Mouse (Mus musculus) natural killer cell, adult 2 months (primary cell): ENCODE measurements around the gene Socs2.

ENCODE experiments used
- DNase-seq, 2 experiments: peaks; one replicate each; pipeline ENCODE4 v3.0.0; 2022; ENCODE audit warnings: low spot score in 2 of 2

Socs2 gene

DNA sequence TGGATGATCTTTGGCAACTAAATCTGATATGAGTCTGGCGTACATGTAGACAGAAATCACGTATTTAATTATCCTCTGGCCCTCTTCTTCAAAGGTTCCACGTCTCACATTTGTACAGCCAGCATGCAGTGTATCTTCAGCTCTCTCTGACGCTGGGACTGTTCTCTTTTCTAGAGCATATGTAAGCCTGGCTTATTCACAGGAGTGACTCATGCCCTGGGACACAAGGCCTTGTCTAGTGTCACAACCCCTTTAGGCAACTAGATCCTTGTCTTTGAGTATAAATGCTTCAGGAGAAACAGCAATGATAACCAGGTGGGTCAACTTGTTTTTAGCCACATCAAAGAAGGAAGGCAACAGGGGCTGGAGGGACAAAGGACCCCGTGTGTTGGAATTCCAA is 5.7 kb upstream of the Socs2 start:
- no peak for DNase-seq

DNA sequence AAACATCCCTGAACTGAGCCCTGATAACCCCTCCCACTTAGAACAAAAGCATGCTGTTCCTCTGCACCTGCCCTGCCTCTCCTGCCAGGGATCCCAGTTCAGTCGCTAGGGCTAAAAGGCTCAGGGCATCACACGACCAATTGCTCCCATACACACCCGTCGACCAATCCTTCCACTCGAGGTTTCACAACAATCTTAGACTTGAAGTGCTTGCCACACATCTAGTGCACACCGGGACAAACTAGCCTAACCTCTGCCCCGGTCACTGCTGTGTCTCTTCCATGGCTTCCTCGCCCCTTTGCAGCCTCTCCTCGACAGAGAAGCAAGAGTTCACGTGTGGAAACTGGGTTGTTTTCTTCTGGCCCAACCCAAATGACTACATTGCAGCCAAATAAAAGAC is 3.3 kb upstream of the Socs2 start:
- no peak for DNase-seq

DNA sequence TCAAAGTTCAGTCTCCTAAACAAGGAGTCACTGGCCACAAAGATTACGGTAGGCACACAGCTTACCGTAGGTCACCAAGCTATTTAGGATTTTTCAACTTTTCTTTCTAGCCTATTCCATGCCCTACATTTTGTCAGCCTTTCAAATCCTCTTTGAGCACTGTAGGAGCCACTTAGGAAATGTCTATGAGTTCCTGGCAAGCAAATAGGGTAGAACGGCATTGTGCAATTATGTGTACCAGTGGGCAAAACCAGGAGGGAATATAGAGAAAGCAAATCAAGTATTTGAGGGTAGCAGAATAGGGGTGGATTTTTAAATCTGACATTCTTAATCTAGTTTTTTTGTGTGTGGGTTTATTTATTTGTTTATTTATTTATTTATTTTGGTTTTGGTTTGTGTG is 2.7 kb upstream of the Socs2 start:
- DNase-seq, result no peak

DNA sequence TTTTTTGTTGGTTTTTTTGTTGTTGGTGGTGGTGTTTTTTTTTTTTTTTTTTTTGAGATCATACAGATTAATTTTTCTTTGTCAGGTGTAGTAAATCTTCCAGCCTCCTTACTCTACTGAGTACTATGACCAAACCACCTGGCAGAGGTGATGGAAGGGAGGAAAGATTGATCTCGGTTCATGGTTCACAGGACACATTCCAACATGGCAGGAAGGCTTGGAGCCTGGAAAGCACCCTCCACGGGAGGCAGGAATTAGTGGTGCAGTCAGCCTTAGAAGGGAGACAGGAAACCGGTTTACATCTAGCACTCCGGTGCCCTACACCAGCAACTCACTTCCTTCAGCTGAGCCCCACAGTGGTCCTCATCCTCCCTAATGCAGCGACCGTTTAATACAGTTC is 1.7 kb upstream of the Socs2 start:
- no peak for DNase-seq

DNA sequence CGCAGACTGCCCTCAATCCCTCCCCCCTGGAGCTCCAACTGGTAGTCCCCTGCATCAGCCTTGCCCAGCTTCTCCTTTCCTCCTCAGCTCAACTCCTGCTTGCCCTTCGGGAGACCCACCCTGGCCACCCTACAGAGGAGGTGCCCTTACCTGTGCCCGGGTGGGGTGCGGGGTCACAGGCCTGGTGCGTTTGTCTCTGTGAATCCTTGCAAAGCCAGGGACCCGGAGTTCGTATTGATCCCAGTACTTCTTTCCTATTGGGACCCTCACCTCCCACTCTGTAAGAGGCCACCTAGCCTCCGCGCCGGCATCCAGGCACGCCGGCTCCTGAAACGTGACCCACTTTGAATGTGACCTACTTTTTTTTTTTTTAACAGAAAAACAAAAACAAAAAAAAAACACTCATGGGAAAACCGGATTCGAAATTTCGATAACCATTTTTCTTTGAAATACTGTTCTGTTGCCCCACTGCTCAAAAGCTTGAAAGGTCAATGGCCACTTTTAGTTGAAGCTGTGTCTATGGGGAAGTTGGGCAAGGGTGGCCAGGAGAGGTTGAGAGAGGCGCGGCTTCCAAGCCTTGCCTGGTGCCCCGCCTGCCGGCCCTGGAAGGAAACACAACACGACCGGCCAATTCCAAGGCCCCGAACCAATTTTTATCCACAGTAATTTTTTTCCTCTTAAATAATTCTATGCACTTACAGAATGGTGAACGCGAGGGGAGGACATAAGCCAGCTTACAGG is 686 bp upstream of the Socs2 start:
- peak; percentile 26 to 62 for DNase-seq

DNA sequence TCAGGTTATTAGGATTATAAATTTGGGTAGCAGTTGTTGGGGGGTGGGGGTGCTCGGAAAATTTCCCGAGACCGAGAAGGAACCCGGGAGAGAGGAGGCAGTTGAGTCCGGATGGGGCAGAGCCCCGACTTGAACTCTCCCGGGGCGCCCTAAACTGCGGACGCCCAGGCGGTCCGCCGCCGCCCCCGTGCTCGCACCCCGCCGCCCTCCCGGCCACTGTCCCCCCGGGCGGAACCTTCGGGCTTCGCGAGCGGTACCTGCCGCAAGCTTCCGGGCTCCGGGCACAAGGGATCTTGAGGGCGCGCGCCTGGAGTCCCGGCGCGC is 657 bp downstream of the Socs2 start:
- DNase-seq, result peak in 1 of 2 experiments; percentile 10

DNA sequence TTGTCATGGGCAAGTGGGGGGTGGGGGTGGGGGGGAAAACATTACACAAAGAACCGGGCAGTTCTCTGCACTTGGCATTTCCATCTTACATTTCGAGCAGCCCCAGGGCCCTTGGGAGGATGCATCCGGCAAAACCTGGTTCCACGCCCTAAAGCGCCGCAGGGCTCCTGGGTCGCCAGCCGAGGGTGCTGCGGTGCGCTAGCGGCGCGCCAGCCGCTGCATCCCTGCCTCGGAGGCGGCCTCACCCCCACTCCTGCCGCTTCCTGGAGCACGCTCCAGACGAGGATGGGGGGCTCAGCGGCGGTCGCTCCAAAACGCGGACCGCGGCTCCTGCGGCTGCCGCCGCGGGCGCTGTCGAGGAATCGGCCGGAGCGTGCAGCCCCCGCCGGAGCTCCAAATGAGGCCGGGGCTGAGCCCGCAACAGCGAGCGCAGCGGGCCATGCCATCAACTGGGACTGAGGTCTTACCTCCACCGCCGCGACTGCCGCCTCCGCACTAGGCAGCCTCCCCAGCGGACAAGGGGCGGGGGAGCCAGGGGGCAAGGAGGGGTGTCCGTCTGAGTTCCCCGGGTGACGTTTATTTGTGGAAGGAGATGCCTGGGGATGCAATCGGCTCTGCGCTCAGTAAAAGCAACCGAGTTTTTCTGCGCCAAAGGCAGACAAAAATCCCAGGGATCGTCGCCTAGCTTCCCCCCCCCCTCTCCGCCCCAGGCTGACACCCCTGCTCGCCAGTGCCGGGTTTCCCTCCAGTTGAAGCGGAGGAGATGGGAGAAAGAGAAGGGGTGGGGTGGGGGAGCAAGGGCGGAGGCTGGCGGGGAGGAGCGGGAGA is 1.2 kb downstream of the Socs2 start:
- peak; percentile 5 to 20 for DNase-seq

DNA sequence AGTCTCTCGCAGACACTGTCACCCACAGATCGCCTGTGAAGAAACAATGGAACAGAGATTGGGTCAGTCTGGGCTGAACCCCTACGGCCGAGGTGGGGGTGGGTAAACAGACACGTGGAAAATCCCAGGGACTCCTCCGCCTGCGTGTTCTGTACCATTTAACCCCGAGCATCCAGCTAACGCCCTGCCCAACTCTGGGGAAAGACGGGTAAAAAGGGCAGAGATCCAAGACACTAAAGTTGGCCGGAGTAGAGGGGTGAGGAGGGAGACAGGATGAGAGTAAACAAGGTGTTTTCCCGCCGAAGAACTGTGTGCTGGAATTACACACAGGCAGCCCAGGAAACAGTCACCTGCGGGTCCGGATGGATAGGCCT is 1.8 kb downstream of the Socs2 start:
- DNase-seq, result no peak

DNA sequence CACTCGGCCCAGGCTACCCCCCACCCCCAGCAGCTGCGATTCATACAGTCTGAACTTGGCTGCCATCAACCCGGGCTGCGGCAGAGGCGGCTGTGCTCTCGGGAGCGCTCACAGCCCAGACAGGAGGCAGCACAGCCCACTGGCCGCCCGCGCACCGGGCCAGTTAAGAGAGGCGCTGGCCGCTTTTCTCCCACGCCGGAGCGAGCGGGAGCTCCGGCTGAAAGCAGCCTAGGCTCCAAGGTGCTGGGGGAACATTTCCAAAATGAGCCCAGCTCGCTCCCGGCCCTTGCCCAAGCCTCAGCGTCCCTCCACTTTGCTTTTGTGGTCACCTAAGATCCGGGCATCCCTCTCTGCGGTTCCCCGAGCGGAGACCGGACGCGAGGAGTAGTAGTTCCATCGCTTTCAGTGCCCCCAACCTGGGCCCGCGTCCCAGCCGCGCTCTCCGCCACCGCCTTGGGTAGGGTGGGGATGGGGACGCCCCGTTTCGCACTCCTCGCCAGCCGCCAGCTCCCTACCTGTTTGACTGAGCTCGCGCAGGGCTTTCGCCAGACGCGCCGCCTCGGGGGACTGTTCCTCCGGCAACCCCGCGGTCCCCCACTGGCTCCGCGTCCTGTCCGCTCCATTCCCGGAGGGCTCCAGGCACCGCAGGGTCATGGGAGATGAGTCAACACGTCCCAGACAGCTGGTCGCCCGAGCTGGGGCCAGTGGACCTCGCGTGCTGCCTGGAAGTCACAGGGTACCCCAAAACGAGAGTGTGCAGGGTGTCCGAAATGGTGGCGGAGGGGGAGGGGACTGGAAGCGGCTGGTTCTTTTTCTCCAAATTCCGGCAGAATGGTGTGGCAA is 2.4 kb downstream of the Socs2 start:
- DNase-seq, result no peak

DNA sequence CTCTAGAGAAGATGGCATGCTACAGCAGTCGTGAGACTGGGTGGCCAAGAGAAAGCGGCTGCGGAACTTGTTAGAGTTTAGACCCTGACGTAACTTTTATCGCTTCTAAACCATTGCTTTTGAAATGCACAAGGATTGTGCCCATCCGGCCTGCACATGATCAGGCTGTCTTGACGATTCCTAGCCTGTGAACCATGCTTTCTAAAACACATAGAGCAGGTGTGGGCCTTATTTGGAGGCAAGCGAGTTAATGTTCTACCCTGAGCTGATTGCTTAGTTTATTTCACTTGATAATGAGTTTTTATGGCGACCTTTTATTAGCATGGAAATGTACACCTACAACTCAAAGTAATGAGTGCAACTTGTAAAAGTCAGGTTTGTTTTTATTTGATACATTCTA is 5.8 kb downstream of the Socs2 start:
- DNase-seq, result no peak

DNA sequence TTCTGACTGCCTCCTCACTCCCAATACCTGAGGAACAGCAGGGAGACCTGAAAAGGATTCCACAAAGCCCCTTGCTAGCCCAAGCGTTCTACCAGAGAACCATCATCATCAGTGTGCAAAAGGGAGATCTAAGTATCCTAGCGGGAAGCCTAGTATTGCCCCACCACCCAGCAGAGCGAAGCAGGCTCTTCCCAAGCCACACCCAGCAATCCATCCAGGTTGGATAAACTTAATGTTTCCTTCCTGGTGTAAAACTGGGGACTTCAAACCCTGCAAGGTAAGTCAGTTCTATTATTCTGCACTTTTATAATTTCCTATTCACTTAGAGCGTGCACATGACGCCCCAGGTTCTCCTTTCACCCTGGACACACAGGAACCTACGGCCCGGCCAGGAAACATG is 6.3 kb downstream of the Socs2 start:
- no peak for DNase-seq

DNA sequence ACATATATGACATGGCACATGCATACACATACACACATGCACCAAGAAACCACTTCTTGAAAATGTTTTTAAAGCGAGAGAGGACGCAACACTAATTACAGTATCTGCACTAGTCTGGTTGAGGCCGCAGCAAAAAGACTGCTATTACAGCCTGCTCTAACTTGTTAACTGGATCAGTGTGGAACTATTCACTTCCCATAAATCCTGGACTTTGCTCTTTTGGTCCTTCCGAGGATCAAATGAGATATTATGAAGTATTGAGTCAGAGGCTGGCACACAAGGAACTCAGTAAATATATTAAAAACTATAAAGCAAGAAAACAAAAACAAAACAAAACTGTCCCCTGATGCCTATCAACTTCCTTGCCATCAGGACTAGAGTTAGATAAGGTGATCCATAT is 6.8 kb downstream of the Socs2 start:
- DNase-seq, result no peak

DNA sequence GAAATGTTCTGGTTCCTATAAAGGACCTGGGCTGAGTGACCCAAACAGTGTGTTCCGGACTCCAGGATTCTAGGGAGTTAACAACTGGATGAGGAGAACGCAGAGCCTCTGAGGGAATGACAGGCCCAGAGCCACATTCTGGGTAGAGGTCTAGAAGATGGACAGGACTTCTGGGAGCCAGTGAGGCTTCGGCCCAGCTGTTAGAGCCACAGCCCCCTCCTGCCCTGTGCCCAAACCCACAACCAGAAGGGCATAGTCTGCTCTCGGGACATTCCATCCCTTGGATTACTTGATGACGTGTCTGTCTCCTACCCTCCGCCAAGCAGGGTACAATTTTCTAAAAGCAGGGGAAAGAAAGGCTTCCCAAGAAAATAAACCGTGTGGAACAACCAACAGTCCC is 7.8 kb downstream of the Socs2 start:
- DNase-seq, result no peak

DNA sequence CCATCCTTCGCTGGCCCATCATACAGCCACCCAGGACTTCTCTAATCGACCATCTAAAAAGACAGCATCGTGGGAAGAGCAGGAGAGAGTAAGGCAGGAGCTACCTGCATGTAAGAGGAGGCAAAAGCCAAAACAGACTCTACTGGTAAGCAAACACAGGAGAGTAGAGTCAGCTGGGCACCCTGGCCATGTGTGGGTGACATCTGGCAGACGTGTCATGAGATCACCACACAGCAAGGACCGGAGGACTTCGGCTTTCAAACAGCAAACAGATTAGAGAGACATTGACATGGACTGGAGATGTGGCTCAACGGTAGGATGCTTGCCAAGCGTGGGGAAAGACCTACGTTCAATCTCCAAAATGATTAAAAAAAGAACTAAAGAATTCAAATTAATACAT is 8.5 kb downstream of the Socs2 start:
- DNase-seq, result no peak

DNA sequence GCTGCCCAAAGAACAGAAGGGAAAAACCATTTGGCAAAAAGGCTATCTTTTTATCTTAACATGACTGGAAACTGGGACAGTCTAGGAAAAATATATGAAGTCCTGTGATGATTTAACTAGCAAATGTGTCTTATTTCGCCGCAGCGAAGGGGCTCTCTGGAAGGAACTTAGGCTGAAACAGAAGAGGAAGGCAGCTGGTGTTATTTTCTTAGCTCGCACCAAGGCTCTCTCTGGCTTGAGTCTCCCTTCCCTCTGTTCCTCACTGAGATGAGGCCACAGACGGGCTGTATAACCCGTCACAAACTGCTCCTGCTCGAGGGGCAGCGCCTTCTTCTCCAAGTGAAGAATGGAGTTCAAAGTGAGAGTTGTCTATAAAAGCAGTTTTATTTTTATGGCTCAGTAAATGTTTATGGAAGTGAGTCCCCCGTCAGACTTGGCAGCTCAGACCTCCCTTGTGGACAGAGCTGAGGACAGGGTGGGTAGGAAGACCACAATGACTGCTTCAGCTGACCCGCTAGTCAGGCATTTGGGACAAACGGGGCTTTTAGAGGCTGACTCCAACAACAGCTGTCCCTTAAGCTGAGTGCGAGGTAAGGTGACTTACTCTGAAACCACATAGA is 9.3 kb downstream of the Socs2 start:
- no peak for DNase-seq

DNA sequence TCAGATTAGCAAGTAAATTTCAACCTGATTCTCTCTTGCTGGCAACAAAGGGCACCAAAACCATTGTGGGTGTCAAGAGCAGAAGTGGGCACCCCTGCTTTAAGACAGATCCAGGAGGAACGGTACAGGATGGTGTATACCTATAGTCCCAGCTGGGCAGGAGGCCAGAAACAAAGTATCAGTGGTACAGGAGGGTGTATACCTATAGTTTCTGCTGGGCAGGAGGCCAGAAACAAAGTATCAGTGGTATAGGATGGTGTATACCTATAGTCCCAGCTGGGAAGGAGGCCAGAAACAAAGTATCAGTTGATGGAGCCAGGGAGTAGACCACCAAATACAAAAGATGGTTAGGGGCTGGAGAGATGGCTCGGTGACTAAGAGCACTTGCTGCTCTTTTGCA is 12.2 kb downstream of the Socs2 start:
- no peak for DNase-seq

DNA sequence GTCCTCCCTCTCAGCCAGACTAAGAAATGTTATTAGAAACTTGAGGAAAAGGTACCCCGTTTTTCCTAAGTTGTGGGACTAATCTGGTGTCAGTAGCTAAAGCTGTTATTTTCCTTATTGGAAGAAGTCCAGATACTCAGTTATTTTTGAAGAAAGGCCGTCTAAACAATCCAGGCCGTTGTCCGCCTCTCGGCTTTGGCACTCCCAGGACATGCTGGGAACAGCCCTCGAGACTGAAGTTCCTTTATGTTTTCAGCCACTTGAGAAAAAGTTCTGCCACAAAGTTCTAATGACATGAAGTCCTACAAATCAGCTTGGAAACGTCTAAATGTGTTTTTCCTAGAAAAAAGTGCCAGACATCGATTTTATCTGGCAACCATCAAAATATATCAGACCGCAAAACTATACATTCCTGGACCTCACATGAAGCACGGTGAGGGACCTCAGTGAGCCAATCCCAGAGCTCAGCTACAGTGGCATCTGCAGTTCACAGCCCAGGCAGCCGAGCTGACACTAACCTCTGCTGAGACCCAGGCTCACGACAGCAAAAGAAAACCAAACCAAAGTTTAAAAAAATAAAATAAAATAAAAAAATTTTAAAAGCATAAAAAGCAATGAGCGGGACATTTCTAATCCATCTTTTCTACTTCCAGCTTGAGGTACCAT is 17.2 kb downstream of the Socs2 start:
- DNase-seq, result no peak

DNA sequence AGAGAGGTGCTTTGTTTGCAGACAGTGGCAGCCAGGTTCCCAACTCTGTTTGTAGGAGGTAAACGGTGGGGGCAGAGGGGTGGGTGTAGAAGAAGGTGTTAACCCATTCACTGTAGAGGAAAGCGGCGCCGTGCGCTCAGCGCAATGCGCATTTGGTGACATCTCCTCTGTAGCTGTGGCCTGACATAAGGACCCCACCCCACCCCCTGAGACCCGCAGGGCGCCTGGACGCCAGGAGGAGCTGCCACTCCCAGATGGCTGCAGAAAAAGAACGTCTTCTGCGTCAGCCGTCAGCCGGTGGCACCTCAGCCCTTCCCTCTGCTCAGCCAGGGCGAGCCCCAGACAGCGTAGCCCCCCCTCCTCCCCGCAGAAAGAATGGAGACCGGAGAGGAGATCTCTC is 18.5 kb downstream of the Socs2 start:
- no peak for DNase-seq

DNA sequence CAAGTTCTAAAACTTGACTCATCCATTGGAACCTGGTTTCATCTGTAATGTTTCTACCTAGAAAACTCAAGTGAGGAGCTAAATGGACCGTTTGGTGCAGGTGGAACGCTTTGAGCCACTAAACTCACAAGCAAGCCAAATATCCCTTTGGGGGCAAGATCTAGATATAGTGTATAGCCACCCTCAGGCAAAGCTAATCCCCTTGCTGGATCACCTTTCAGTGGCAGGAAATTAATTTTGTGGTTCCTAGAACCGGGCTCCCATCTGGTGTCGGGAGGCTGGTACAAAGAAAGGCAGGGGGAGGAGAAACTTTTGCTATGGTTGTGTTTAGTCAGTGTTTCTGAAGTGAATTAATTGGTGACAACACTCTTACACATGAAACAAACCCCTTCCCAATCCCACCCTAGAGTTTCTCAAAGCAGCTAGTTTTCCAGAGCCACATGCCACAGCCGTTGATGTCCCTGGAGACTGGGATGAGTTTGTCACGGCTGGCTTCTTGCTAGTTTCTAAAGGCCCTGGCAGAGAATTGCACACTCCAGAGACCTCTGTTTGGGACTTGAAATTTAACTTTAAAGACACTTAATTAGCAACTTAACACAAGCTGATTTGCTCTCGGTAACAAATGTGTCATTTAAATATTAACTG is 19.7 kb downstream of the Socs2 start:
- DNase-seq, result no peak

DNA sequence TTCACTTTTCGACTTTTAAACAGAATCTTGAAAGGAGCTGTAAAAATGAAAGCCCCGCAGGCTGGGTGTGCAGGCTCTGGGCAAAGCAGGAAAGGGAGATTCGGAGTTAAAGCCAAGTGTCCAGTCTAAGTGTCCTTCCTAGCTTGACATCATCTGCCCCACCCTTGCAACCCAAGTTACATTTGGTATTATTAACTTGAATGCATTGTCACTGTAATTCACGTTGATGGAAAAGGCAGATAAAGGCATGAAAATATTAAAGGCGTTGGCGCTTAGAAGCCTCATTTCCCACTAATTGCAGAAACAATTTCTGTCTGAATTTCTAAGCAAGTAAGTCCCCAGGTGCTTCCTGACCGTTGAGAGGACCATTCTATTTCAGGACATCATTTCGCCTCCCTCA is 20.6 kb downstream of the Socs2 start:
- DNase-seq, result no peak
